Mouse (Mus musculus) cerebellum, adult 2 months (tissue): ENCODE data around the gene Cort. TPM values are rescaled to one million over a fixed set of nuclear protein-coding genes. Genes with fewer than 3 reads are reported as not detected.
"Not testable (repeated sequence)": the region's sequence is repeated elsewhere in the genome, so short reads cannot be mapped to it uniquely, and the experiment has no call there.

ENCODE experiments used
- DNase-seq, 2 experiments: peaks; one replicate each; pipeline ENCODE4 v3.0.0; 2021
- H3K27ac ChIP-seq: fragments of 200-500 bp; 2 replicates; pipeline ENCODE4 v1.5.1; 2012; ENCODE audit warnings: low read length, control low read depth, inconsistent platforms; ENCODE audit not compliant: insufficient read depth
- H3K27me3 ChIP-seq: fragments of 200-500 bp; 2 replicates; pipeline ENCODE4 v1.6.1; 2012; ENCODE audit warnings: inconsistent platforms, mild to moderate bottlenecking, low read length, moderate library complexity; ENCODE audit not compliant: control insufficient read depth, insufficient read depth
- H3K4me1 ChIP-seq: fragments of 200-500 bp; 2 replicates; pipeline ENCODE4 v1.6.1; 2011; ENCODE audit warnings: low read length; ENCODE audit not compliant: control insufficient read depth, insufficient read depth
- H3K4me3 ChIP-seq: fragments of 200-500 bp; replicated peaks from 2 replicates; pipeline ENCODE3; 2011; ENCODE audit warnings: mild to moderate bottlenecking, low read depth, low read length, control low read depth; ENCODE audit not compliant: insufficient read depth
- CTCF ChIP-seq: fragments of 200-500 bp; IDR thresholded peaks from 2 replicates; pipeline ENCODE4 v1.5.1; 2011; ENCODE audit warnings: low read depth, mild to moderate bottlenecking, control low read depth, low read length, moderate library complexity, borderline replicate concordance; ENCODE audit not compliant: insufficient read depth
- POLR2A ChIP-seq: fragments of 200-500 bp; IDR thresholded peaks from 2 replicates; pipeline ENCODE4 v1.6.1; 2011; ENCODE audit warnings: low read length, control low read depth, borderline replicate concordance; ENCODE audit not compliant: insufficient read depth
- WGBS: fragments of 180-500 bp; shearing (Covaris S2); methylation state at CpG from one replicate; pipeline ENCODE4 v1.1.7; 2018; 5-methylcytosine and 5-hydroxymethylcytosine counted together
- polyA plus RNA-seq: library from polyadenylated mRNA; depleted of rRNA; stranded (reverse); fragments of >200 nt; gene quantifications from 2 replicates; pipeline ENCODE4 v1.2.3, GENCODE M21; 2012; rRNA removed

Cort gene
- 0.17 and 0.29 TPM in 2 replicates for polyA plus RNA-seq

- DNase-seq, result no peak
- WGBS, result 86% methylated on average over 11 of the region's 11 CpGs
- TF ChIP-seq POLR2A, result no peak
- no peak for TF ChIP-seq CTCF
Measured at GRCm38 (mm10) chr4:149126663-149127062, at the start of gene Cort. Gene Cort (minus strand): TSS chr4:149126763.

GRCm38 (mm10) chr4:149173661-149174060 lies 47.1 kb upstream of the Cort start:
- no peak overlapping the region for H3K4me3 ChIP-seq
- DNase-seq, result no peak
- 82% methylated on average over 6 of the region's 6 CpGs for WGBS
- TF ChIP-seq CTCF (no peak), POLR2A (no peak)
- H3K27me3 ChIP-seq, result no peaks in the 10 kb centered on the region
- no peak overlapping the region for H3K27ac ChIP-seq
- no peaks in the 10 kb centered on the region; the same call in 1 of the 2 replicates for H3K4me1 ChIP-seq

More at GRCm38 (mm10) chr4:149126663-149127062, at the start of gene Cort:
- no peaks in the 10 kb centered on the region for H3K27me3 ChIP-seq
- H3K4me3 ChIP-seq, result no peak within 1 kb of the TSS
- H3K27ac ChIP-seq, result no peak within 1 kb of the TSS
- H3K4me1 ChIP-seq, result no peaks in the 10 kb centered on the region

- TF ChIP-seq CTCF, result no peak
- no peak for TF ChIP-seq POLR2A
- Histone ChIP-seq H3K27ac (peak overlapping the region; percentile 44; the same call in 1 of the 2 replicates), H3K4me1 (no peaks in the 10 kb centered on the region; the same call in 1 of the 2 replicates), H3K4me3 (no peak overlapping the region), H3K27me3 (no peaks in the 10 kb centered on the region)
- 26% methylated on average over 2 of the region's 2 CpGs for WGBS
- peak; percentile 44 to 62 for DNase-seq
Measured at GRCm38 (mm10) chr4:149172666-149173065, 46.1 kb upstream of the Cort start.

- no peak for DNase-seq
- Histone ChIP-seq H3K4me3 (no peak overlapping the region), H3K4me1 (no peaks in the 10 kb centered on the region; the same call in 1 of the 2 replicates), H3K27ac (no peak overlapping the region), H3K27me3 (no peaks in the 10 kb centered on the region)
- TF ChIP-seq CTCF (no peak), POLR2A (no peak)
- WGBS, result 96% methylated on average over 5 of the region's 5 CpGs
Measured at GRCm38 (mm10) chr4:149172083-149172482, 45.5 kb upstream of the Cort start.

- 72% methylated on average over 5 of the region's 5 CpGs for WGBS
- no peaks in the 10 kb centered on the region; the same call in 1 of the 2 replicates for H3K4me1 ChIP-seq
- no peaks in the 10 kb centered on the region for H3K27me3 ChIP-seq
- H3K4me3 ChIP-seq, result no peak overlapping the region
- TF ChIP-seq POLR2A (no peak), CTCF (no peak)
- H3K27ac ChIP-seq, result no peak overlapping the region
- DNase-seq, result no peak
Measured at GRCm38 (mm10) chr4:149171581-149171981, 45.0 kb upstream of the Cort start.

GRCm38 (mm10) chr4:149170394-149170931 lies 43.9 kb upstream of the Cort start:
- DNase-seq, result no peak
- Histone ChIP-seq H3K4me3 (no peak overlapping the region), H3K27ac (no peak overlapping the region), H3K27me3 (no peaks in the 10 kb centered on the region), H3K4me1 (no peaks in the 10 kb centered on the region; the same call in 1 of the 2 replicates)
- TF ChIP-seq POLR2A (no peak), CTCF (no peak)
- WGBS, result 68% methylated on average over 7 of the region's 7 CpGs

- H3K4me1 ChIP-seq, DNase-seq: not testable (repeated sequence)
- WGBS, result 65% methylated on average over 8 of the region's 8 CpGs
Measured at GRCm38 (mm10) chr4:149169926-149170325, 43.4 kb upstream of the Cort start.

GRCm38 (mm10) chr4:149168016-149168415 lies 41.5 kb upstream of the Cort start:
- H3K27ac ChIP-seq, result no peak overlapping the region
- no peaks in the 10 kb centered on the region; the same call in 1 of the 2 replicates for H3K4me1 ChIP-seq
- DNase-seq, result no peak
- TF ChIP-seq CTCF (no peak), POLR2A (no peak)
- 79% methylated on average over 2 of the region's 2 CpGs for WGBS
- no peaks in the 10 kb centered on the region for H3K27me3 ChIP-seq
- no peak overlapping the region for H3K4me3 ChIP-seq

More at GRCm38 (mm10) chr4:149169926-149170325, 43.4 kb upstream of the Cort start:
- not testable (repeated sequence) for H3K27ac ChIP-seq, H3K27me3 ChIP-seq, H3K4me3 ChIP-seq
